Mouse (Mus musculus) kidney, postnatal 14 days (tissue): ENCODE data around the gene Fam171a1.

Experiments used
- DNase-seq: peaks from one replicate; pipeline ENCODE4 v3.0.0; 2022; ENCODE audit warnings: mixed read lengths

Gene Fam171a1

GRCm38 (mm10) chr2:3139065-3139464 is 25.0 kb downstream of the Fam171a1 start:
- DNase-seq: no peak

GRCm38 (mm10) chr2:3139578-3139977 is 25.6 kb downstream of the Fam171a1 start:
- DNase-seq: no peak

DNA sequence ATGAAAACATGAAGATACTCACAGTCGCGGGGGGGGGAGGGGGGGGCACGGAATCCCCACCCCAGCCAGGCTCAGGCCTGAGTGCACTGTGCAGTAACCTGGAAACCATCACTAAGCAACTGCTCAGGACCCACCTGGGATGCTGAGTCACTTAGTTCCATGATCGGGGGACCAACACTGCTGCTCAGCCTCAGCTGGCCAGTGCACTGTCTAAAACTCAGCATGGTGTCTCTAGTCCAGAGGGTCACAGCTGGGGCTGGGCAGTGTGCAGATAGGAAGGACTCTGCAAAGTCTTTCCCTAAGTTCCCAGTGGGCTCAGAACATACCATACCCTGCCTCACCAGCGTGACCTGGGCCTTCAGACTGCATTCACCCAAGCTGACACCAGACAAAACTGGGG is 26.6 kb downstream of the Fam171a1 start:
- no peak for DNase-seq

DNA sequence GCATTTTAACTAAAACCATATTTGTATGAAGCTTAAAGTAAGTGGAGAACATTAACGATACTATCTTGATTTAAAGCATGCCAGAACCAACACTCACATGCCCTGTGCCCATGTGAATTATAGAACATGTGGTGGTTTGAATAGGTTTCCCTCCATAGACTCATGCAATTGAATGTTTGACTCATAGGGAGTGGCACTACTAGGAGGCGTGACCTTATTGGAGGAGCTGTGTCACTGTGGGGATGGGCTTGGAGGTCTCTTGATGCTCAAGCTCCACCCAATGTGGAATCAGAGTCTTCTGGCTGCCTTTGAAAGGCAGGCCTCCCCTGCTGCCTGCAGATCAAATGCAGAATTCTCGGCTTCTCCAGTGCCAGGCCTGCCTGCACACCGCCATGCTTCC is 27.8 kb downstream of the Fam171a1 start:
- DNase-seq: no peak

DNA sequence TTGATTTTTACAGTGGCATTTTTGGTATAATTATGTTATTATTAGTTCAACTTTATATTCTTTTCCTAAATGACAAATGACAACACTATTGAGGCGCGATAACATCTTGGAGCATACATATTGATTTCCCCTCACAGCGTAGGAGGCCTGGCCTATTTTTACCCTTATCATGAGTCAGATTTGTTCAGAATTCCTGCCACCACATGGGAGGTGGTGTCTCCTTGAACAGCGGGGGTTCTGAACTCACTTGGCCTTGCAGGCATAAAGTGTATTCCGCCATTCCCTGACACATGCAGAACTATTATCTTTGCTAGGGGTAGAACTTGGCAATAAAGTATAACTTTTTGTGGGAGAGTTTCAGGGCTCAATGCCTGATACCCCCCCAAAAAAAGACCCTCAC is 30.3 kb downstream of the Fam171a1 start:
- no peak for DNase-seq

DNA sequence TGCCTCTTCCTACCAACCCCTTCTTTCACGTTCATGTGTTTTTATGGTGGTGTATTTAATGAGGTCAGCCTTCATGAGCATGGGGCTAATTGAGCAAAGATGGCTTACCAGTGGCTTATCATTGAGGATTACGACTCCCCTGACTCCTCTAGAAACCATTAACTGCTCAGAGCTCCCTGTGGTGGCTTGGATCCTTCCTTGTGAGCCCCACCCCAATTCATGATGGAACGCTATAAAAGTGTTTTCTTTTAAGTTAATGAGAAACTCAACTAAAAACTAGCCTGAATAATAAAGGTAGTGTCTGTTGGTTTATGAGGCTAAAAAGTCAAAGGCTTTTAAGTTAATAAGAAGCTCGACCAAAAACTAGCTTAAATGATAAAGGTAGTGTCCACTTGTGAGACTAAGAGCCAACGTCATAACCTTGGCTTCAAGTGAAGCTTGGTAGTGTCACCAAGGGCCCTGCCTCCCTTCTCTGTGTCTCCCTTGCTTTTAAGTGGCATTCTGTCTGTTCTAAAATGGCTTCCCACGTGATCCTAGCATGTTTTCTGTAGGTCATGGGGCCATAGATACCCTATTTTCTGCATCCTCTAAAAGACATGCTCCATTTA is 33.6 kb downstream of the Fam171a1 start:
- peak; percentile 20 for DNase-seq

DNA sequence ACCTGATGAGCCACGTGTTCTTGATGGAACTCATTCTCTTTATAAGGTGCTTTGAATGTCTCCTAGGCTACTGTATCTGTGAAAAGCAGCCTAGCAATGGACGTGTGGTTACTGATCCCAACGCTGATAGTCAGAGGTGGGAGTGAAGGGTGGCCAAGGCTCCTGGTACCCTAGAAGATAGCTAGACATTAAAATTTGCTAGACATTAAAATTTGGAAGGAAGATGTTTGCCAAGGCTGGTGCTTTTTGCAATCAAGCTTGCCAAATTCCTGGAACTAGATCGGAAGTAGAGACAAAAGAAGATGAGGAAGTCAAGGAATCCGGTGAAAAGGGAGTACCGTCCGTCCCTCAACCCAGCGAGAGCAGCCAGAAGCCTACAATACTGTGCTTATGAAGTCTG is 34.7 kb downstream of the Fam171a1 start:
- no peak for DNase-seq

- no peak for DNase-seq
These were observed 36.3 kb downstream of the Fam171a1 start for GRCm38 (mm10) chr2:3150324-3150723.

DNA sequence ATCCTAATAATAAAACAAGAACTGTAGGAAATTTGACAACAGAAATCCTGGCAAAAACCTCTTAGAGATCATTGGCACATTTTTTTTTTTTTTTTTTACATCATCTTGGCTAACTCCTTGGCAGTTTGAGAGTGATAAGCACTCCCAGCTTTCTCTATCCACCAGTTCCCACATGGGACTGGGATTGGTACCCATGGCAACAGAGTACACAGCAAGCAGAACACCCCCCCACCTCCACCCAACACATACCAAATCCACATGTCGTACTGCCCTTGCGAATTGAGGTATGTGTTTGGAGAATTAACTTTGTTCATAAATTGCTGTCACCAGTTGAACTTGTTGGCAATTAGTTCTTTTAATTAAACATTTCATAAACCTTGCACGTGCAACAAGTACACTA is 37.3 kb downstream of the Fam171a1 start:
- no peak for DNase-seq

GRCm38 (mm10) chr2:3154091-3154665 is 40.2 kb downstream of the Fam171a1 start:
- DNase-seq: no peak

DNA sequence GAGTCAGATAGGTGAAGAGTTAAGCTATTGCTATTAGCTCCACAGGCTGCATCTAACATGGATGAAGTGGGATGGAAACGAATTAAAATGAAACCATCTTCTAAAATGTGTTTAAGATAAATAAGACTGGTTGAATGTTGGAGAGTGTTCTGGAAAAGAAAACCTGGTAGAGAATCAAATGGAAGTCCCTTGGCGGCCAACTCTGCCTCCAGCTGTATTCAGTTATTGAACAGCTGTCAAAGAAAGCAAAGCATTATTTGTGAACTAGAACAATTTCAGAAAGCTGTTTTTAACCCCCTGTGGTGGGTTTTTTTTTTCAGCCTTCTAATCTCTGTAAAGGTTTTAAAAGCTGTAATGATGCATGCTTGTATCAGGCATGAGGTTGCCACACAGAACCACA is 41.0 kb downstream of the Fam171a1 start:
- DNase-seq: no peak

DNA sequence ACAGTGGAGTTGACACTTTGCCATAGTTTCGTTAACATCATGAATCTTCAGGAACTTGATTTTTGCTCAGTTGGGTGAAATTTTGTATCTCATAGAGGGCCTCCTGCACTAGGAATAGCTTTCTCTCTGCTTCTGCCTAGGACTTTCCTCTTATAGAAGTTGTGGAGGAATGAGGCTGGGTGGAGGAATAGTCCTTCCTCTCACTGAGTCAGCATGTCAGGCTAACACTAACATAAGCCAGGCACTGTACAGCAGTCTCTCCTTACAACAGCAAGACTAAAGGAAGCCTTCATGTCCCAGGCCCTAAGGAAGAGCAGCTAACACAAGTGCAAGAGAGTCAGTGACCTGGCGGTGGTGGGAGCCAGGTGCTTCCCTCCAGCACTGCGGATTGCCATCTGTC is 43.0 kb downstream of the Fam171a1 start:
- DNase-seq: no peak

GRCm38 (mm10) chr2:3157661-3158344 is 43.8 kb downstream of the Fam171a1 start:
- DNase-seq: no peak

DNA sequence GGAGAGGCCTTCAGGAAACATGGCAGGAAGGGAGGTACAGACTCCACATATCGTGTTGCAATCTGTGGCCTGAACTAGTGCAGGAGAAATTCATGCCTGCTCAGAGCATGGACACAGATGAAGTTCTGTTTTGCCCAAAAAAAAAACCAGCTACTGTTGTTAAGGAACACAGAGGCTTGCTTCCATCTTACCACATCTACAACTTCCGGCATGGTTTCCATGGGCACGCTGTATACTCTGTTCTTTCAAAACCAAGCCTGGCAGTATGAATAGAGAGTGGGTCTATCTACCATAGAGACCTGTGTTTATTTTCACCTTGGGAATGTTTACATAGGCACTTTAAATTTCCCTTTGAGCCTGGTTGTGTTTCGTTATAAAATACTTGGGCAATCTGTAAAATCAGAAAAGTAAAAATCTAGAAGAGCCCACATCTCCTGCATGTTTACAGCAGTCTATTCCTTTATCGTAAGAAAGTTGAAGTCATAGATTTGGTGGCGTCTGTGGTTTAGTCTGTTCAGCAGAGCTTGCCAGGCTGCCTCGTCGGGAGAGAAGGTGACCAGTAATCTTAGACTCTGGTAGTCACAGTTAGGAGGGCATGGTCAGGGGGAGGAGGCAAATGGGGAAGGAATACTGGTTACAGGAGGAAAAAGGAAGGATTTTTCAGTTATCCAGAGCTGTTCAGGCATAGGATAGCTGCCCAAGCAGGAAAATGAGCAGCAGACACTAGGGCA is 44.8 kb downstream of the Fam171a1 start:
- DNase-seq: no peak

DNA sequence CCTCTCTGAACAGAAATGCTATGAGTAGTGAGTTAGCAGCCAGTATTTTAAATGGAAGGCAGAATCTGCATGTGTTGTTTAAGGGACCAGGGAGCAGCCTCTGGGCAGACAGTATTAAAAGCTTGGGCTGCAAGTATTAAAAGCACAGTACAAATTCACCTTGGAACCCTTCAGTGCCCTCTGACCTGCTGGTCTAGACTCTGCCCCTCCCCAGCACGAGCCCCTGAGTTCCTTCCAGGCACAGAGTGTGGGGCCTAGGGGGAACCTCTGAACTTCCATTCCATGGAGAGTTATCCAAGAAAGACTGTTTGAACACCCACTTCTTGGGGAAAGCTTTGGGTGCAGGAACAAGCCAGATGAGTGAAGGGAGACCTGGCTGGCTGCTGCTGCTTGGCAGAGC is 47.6 kb downstream of the Fam171a1 start:
- peak; percentile 21 for DNase-seq

DNA sequence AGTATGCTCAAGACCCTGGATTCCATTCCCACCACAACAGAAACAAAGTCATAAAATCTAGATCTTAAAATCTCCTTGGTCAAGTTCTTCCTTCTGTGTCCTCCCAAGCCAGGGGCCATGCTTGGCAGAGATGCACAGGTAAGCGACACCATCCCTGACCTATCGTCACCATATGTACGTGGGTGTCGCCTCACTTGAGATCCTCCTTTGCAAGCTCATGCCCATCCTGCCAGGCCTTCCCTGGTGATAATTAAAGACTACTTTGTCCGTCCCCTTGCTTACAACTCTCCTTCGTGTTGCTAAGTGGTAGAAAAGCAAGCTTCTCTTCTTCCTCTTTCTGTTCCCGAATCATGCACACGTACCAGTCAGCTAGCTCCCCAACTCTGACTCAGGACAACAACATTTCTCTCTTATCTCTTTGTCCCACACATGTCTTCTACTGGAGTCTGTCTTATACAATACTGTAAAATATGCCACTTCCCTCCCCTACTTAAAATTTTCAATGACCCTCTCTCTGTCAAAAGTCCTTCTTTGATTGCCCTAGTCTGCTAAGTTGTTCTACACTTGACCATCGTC is 49.6 kb downstream of the Fam171a1 start:
- no peak for DNase-seq

- no peak for DNase-seq
These were observed 51.1 kb downstream of the Fam171a1 start for GRCm38 (mm10) chr2:3165037-3165600.

GRCm38 (mm10) chr2:3165890-3166605 is 52.0 kb downstream of the Fam171a1 start:
- DNase-seq: peak; percentile 62

DNA sequence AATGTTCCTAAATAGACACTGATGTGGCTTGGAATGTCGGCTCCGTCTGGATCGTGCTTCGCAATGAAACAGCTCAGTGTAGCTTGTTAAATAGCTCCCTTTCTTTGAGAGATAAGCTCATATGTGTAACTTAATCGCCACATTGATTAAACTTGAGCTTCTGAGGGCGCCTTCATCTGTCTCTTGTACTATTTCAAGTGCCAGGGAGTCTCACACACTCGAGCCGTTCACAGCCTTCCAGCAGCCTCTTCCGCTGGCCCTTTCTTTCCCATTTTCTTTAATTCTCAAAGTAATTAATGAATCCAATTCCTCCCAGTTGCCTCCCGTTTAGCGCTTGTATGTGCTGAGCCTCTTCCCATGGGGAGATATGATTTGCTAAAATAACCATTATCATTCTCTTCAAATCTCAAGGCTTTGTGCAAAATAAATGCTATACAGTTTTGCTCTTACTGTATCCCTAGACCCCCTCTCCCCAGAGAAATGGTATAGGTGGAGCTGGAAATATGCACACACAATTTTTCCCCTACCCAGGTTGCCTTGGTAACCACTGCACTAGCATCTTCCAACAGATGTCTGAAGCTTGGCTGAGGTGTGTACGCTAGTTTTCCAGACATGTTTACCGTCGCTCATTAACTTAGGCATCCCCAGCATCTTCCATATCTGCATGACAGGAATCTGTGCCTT is 54.8 kb downstream of the Fam171a1 start:
- no peak for DNase-seq

DNA sequence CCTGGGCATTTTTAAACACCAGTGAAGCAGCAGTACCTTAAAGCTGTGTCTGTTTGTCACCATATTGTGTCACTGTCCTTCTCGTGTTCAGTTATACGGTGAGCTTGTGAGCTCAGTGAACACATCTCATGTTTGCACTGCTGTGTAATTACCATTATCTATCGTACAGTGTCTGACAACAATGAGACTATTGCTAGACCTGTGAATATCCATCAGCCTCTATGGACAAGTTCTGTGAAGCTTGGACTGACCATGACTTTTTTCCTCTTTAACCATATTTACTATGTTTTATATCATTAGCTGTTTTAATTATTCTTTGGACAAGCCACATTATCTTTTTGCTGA is 55.4 kb downstream of the Fam171a1 start:
- DNase-seq: no peak

DNA sequence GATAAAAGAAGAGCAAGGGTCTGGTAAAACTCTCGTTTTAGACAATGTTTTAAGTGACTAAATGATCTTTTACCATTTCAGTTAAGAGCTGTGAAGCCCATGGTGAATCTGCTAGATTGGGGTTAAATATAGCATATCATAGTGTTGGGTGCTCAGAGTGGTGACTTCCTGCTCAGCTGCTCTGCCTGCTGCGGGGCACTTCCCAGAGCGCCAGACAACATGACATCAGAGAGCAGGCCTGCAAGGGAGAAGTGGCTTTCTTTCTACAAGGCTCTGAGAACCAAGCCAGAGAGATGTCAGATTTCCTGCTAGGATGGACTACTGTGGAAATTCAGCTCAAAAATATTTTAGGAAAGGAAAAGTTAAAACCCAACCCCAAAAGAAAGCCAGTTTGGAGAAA is 57.8 kb downstream of the Fam171a1 start:
- DNase-seq: no peak

GRCm38 (mm10) chr2:3172656-3173055 is 58.6 kb downstream of the Fam171a1 start:
- peak; percentile 27 for DNase-seq
